Mouse (Mus musculus) liver, embryonic 11.5 days (tissue): Measurements from ENCODE around the gene Mansc4. TPM values are rescaled to one million over a fixed set of nuclear protein-coding genes. Genes with fewer than 3 reads are reported as not detected.

Experiments
- ATAC-seq: fragments of 200-750 bp; cut with Nextera tagmentation; replicated peaks from 2 replicates; pipeline ENCODE4 v1.8.0; 2017; ENCODE audit warnings: moderate number of reproducible peaks, mild to moderate bottlenecking, moderate TSS enrichment, moderate library complexity; ENCODE audit not compliant: low FRiP score
- DNase-seq: peaks from one replicate; pipeline ENCODE4 v3.0.0-alpha.2; 2017; ENCODE audit warnings: low spot score
- H3K27ac ChIP-seq: fragments of 300-500 bp; sonication (generic); 2 replicates; pipeline ENCODE4 v1.5.1; 2014; ENCODE audit warnings: mild to moderate bottlenecking, low read depth, low read length, control low read depth
- H3K27me3 ChIP-seq: fragments of 300-500 bp; sonication (generic); replicated peaks from 2 replicates; pipeline ENCODE4 v1.6.1; 2014; ENCODE audit warnings: low read length, mixed read lengths; ENCODE audit not compliant: control insufficient read depth, insufficient read depth
- H3K36me3 ChIP-seq: fragments of 300-500 bp; sonication (generic); 2 replicates; pipeline ENCODE4 v1.6.1; 2014; ENCODE audit warnings: mild to moderate bottlenecking, low read length, moderate library complexity, mixed read lengths; ENCODE audit not compliant: control insufficient read depth, insufficient read depth
- H3K4me1 ChIP-seq: fragments of 300-500 bp; sonication (generic); replicated peaks from 2 replicates; pipeline ENCODE4 v1.6.1; 2014; ENCODE audit warnings: low read length, mixed read lengths; ENCODE audit not compliant: control insufficient read depth, insufficient read depth
- H3K4me2 ChIP-seq: fragments of 300-500 bp; sonication (generic); 2 replicates; pipeline ENCODE4 v1.6.1; 2014; ENCODE audit warnings: mild to moderate bottlenecking, control low read depth, moderate library complexity
- H3K4me3 ChIP-seq: fragments of 300-500 bp; sonication (generic); 2 replicates; pipeline ENCODE4 v1.5.1; 2014; ENCODE audit warnings: low read depth, low read length, control low read depth
- H3K9ac ChIP-seq: fragments of 300-500 bp; sonication (generic); 2 replicates; pipeline ENCODE4 v1.6.1; 2014; ENCODE audit warnings: low read depth, low read length, control low read depth
- H3K9me3 ChIP-seq: fragments of 300-500 bp; sonication (generic); 2 replicates; pipeline ENCODE4 v1.6.1; 2016; ENCODE audit warnings: low read length, inconsistent platforms, mixed read lengths; ENCODE audit not compliant: control insufficient read depth
- WGBS: fragments of 180-500 bp; shearing (Covaris S2); extraction: QIAGEN DNeasy Blood & Tissue Kit; methylation state at CpG from one replicate; pipeline ENCODE4 v1.1.7; 2014; 5-methylcytosine and 5-hydroxymethylcytosine counted together
- polyA plus RNA-seq: library from polyadenylated mRNA; unstranded; fragments of >200 nt; fragmentation: Nextera tagmentation; extraction: Ambion mirVana; gene quantifications from 2 replicates; pipeline ENCODE4 v1.2.1, GENCODE M21; 2014

The Mansc4 gene
- polyA plus RNA-seq, 1 experiment from 2014 or later, result 0.40 TPM

DNA sequence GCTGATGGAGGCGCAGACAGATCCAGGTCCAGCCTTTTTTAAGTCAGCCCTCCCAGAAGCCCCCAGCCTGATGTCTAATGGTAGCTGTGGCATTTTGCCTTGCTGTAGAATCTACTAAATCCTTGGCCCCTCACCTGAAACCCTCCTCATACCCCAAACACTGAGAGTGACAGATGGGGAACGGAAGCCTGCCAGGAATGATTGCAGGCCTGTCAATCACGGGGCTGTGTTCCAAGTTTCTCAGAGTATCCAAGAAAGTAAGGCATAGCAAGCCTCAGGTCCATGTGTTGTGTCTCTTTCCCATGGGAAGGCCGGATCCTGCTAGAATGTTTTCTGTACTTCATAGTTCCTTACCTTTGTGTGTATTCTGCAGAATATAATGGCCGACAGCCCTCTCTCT, 3.4 kb upstream of the Mansc4 start:
- no peak for ATAC-seq
- WGBS, result 74% methylated on average over 5 of the region's 5 CpGs
- H3K4me1 ChIP-seq, result peaks cover 14% of the 10 kb centered on the region
- no peaks in the 10 kb centered on the region for H3K9me3 ChIP-seq
- no peaks in the 10 kb centered on the region for H3K36me3 ChIP-seq
- peak overlapping the region; percentile 95; the same call in 1 of the 2 replicates for H3K4me2 ChIP-seq
- H3K9ac ChIP-seq, result no peak overlapping the region
- peak overlapping the region; percentile 94 for H3K4me3 ChIP-seq
- no peak overlapping the region for H3K27ac ChIP-seq
- no peaks in the 10 kb centered on the region for H3K27me3 ChIP-seq
- no peak for DNase-seq

DNA sequence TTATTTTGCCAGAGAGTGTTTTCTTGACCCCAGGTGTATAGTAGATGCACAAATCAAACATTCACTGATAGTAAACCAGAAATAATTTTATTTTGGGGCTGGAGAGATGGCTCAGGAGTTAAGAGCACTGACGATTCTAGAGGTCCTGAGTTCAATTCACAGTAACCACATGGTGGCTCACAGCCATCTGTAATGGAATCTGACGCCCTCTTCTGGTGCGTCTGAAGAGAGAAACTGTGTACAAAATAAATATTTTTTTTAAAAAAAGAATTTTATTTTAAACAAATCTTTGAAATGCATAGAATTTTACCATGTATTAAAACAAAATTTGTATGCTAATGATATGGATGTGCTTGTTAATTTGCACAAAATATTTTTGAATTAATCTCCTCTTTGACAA, 1.7 kb upstream of the Mansc4 start:
- DNase-seq, result no peak
- 70% methylated on average over 3 of the region's 3 CpGs for WGBS

DNA sequence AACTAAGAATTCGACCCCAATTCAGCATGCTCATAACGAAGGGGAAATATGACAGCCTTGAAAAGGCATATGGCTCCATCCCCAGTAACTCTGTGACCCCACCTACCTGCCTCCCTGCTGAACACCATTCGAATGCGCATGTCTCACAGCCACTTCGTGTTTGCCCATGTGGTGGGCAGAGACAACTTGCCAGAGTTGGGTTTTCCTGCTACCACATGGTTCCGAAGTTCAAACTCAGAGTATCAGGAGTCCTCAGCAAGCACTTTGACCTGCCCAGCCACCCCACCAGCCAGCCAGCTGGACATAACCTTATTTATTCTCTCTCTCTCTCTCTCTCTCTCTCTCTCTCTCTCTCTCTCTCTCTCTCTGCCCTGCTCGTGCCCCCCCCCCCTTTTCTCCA, 904 bp upstream of the Mansc4 start:
- no peak overlapping the region for H3K4me2 ChIP-seq
- no peaks in the 10 kb centered on the region for H3K27me3 ChIP-seq
- H3K4me3 ChIP-seq, result no peak overlapping the region
- H3K9ac ChIP-seq, result no peak overlapping the region
- DNase-seq, result no peak
- H3K36me3 ChIP-seq, result no peaks in the 10 kb centered on the region
- ATAC-seq, result no peak
- 54% methylated on average over 6 of the region's 7 CpGs for WGBS
- H3K27ac ChIP-seq, result no peak overlapping the region
- H3K4me1 ChIP-seq, result peaks cover 9% of the 10 kb centered on the region
- no peaks in the 10 kb centered on the region for H3K9me3 ChIP-seq

More for the DNA sequence above, 1.7 kb upstream of the Mansc4 start:
- peaks cover 13% of the 10 kb centered on the region for H3K4me1 ChIP-seq
- no peak for ATAC-seq
- no peak overlapping the region for H3K4me2 ChIP-seq
- H3K27ac ChIP-seq, result no peak overlapping the region
- H3K4me3 ChIP-seq, result no peak overlapping the region
- H3K27me3 ChIP-seq, result no peaks in the 10 kb centered on the region
- H3K36me3 ChIP-seq, result no peaks in the 10 kb centered on the region
- no peaks in the 10 kb centered on the region for H3K9me3 ChIP-seq
- H3K9ac ChIP-seq, result no peak overlapping the region

DNA sequence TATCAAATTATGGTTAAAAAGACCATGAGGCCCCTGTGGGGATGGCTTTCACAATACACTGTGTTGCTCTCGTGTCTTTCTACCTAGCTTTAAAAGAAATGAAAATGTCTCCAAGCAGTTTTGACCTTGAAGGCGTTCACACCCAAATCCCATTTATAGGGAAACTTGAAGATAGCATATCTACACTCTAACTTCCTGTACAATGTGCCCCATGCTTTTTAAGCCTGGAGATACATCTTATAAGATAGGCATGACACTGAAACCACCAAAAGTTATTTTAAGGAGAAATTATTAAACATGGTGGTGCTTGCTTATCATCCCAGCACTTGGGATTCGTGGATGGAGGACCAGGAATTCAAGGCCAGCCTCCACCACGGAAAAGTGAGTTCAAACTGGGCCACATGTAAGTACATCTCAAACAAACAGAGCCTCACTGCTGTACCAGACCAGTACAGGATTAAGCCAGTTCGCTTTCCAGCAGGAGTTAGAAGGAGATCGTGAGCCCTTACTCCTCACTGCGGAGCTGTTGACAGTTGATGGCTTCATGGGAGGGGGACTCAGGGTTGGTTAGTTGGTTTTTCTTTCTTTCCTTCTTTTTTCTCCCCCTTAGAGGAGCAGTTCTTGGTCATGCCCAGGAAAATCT, 1.3 kb downstream of the Mansc4 start:
- H3K9me3 ChIP-seq, result no peaks in the 10 kb centered on the region
- H3K4me3 ChIP-seq, result no peak overlapping the region
- H3K27ac ChIP-seq, result no peak overlapping the region
- WGBS, result 53% methylated on average over 7 of the region's 7 CpGs
- H3K4me2 ChIP-seq, result no peak overlapping the region
- ATAC-seq (no peak), DNase-seq (no peak)
- no peak overlapping the region for H3K9ac ChIP-seq
- peaks cover 5% of the 10 kb centered on the region for H3K4me1 ChIP-seq
- H3K36me3 ChIP-seq, result no peaks in the 10 kb centered on the region
- no peaks in the 10 kb centered on the region for H3K27me3 ChIP-seq

DNA sequence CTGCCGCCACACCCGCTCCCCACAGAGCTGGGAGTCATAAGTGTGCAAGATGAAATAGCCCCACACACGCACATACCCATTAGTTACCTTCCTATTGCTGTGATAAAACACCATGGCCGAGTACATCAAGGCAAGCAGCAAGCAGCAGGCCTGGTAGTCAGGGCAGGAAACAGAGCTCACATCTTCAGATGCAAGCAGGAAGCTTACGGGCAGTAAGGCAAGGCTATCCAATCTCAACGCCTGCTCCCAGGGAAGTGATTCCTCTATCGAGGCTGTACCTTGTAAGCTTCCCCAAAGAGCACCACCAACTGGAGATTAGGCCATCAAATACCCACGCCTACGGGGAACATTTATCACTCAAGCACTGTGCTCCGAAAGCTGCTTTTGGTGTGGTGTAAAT, 6.9 kb downstream of the Mansc4 start:
- Histone ChIP-seq H3K36me3 (no peaks in the 10 kb centered on the region), H3K4me2 (no peak overlapping the region), H3K9me3 (no peaks in the 10 kb centered on the region), H3K9ac (no peak overlapping the region), H3K27ac (no peak overlapping the region), H3K4me3 (no peak overlapping the region), H3K4me1 (no peaks in the 10 kb centered on the region), H3K27me3 (no peaks in the 10 kb centered on the region)
- ATAC-seq (no peak), DNase-seq (no peak)
- WGBS, result 88% methylated on average over 10 of the region's 10 CpGs

DNA sequence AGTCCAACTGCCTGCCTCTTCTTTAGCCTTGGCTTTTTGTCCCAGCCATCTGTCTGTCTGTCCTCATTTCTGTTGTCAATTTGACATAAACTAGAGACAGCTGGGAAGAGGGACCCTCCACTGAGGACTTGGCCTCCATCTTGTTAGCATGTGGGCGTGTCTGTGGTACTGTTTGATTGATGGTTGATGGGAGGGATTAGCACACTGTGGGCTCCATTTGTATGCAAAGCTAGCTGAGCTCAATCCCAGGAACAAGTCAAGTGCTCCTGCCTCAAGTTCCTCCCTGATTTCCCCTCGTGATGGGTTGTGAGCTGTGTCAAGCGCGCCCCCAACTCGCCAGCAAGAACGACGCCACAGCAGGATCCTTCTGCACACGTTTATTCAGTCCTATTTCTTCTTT, 10.0 kb downstream of the Mansc4 start:
- Histone ChIP-seq H3K9ac (no peak overlapping the region), H3K36me3 (peaks cover 4% of the 10 kb centered on the region; the same call in 1 of the 2 replicates), H3K4me1 (no peaks in the 10 kb centered on the region), H3K4me3 (no peak overlapping the region), H3K27ac (no peak overlapping the region), H3K27me3 (no peaks in the 10 kb centered on the region), H3K4me2 (no peak overlapping the region), H3K9me3 (no peaks in the 10 kb centered on the region)
- 80% methylated on average over 8 of the region's 8 CpGs for WGBS
- ATAC-seq (no peak), DNase-seq (no peak)

DNA sequence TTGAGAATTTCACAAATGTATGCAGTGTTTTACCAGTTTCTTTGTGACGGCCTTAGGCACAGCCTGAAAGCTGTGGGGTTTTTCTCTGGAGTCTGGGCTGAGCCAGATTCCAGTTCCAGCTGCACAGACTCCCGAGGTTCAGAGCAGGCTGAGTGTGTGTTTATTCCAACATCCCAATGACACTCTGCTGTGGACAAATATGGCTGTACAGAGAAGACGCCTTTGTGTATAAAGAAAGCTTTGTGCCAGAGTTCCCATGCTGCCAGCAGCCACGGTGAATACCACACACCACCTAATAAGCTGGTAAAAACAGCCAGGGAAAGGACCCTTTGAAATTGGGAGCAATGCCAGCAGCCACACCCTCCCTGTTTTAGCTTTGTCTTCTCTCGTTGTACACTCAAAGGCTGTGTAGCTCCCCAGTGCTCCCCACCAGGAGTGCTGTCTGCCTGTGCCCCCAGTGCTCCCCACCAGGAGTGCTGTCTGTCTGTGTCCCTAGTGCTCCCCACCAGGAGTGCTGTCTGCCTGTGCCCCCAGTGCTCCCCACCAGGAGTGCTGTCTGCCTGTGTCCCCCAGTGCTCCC, 10.9 kb downstream of the Mansc4 start:
- H3K4me1 ChIP-seq, result no peaks in the 10 kb centered on the region
- H3K36me3 ChIP-seq, result peaks cover 6% of the 10 kb centered on the region; the same call in 1 of the 2 replicates
- no peak overlapping the region for H3K4me3 ChIP-seq
- no peaks in the 10 kb centered on the region for H3K27me3 ChIP-seq
- no peaks in the 10 kb centered on the region for H3K9me3 ChIP-seq
- ATAC-seq (no peak), DNase-seq (no peak)
- no peak overlapping the region for H3K4me2 ChIP-seq
- H3K9ac ChIP-seq, result no peak overlapping the region
- WGBS, result 71% methylated on average over 5 of the region's 5 CpGs
- no peak overlapping the region for H3K27ac ChIP-seq

DNA sequence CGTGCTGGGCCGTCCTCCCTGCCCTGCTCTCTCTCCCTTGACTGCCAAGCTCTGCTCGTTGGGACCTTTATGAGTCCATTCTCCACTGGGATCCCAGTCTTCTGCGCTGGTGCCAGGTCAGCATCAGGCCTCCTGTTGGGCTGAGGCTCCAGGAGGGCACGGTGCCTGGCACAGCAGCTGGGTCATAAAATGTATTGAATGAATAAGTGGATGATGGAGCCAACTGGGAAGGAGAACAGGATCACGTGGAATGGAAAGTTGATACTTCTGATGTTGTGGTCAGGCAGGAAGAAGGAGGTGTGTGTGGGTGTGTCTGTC, 21.9 kb downstream of the Mansc4 start:
- Histone ChIP-seq H3K36me3 (peaks cover 6% of the 10 kb centered on the region; the same call in 1 of the 2 replicates), H3K27me3 (no peaks in the 10 kb centered on the region), H3K27ac (no peak overlapping the region), H3K9ac (no peak overlapping the region), H3K4me3 (no peak overlapping the region), H3K9me3 (no peaks in the 10 kb centered on the region), H3K4me2 (no peak overlapping the region), H3K4me1 (no peaks in the 10 kb centered on the region)
- DNase-seq (no peak), ATAC-seq (no peak)
- WGBS, result 90% methylated on average over 6 of the region's 6 CpGs

DNA sequence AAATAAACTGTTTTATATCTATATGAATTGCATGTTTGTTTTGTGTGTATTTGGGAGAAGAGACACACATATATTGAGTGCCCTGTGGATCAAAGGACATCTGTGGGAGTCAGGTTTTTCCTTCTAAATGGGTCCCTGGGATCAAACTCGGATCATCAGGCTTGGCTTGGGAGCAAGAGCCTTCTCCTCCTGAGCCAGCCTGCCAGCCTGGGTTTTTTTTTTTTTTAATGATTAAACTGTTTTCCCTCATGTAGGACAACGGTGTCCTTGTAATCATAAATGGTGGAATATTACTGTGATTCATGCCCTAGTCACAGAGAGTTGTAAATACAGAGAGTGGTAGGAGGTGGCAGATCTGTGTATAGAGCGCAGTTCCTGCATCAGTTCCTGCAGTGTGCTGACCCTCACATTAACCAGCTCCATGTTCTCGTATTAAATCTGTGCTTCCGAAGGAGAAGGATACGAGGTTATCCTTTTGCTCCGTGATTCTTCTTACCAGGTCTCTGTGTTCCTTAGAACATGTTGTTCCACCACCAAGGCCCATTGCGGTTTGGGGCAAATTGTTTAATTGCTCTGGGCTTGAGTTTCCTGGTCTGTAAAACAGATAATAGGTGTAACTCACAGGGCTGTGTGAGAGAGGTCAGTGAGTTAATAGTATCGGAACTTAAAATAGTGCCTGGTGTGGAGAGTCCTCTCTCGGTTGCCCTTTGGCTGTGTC, 22.4 kb downstream of the Mansc4 start:
- no peak for DNase-seq

More for the DNA sequence above, 22.4 kb downstream of the Mansc4 start:
- Histone ChIP-seq H3K9me3 (no peaks in the 10 kb centered on the region), H3K9ac (no peak overlapping the region), H3K4me1 (no peaks in the 10 kb centered on the region), H3K27ac (no peak overlapping the region), H3K4me3 (no peak overlapping the region), H3K4me2 (no peak overlapping the region), H3K27me3 (no peaks in the 10 kb centered on the region), H3K36me3 (peaks cover 6% of the 10 kb centered on the region; the same call in 1 of the 2 replicates)
- ATAC-seq, result no peak
- 91% methylated on average over 10 of the region's 10 CpGs for WGBS
